Mouse (Mus musculus) lung, embryonic 15.5 days (tissue): ENCODE measurements around the gene Pcgf1. TPM values are rescaled to one million over a fixed set of nuclear protein-coding genes. Genes with fewer than 3 reads are reported as not detected.

Experiments used
- ATAC-seq: fragments of 200-750 bp; cut with Nextera tagmentation; 2 replicates; pipeline ENCODE4 v1.8.0; 2017; ENCODE audit warnings: moderate number of reproducible peaks, borderline replicate concordance; ENCODE audit not compliant: low FRiP score, low TSS enrichment; ENCODE audit errors: extremely low read depth
- H3K27ac ChIP-seq: fragments of 300-500 bp; sonication (generic); 2 replicates; pipeline ENCODE4 v1.5.1; 2015; ENCODE audit warnings: moderate library complexity, mild to moderate bottlenecking, inconsistent platforms
- H3K27me3 ChIP-seq: fragments of 300-500 bp; sonication (generic); 2 replicates; pipeline ENCODE4 v1.6.1; 2015; ENCODE audit warnings: inconsistent platforms
- H3K36me3 ChIP-seq: fragments of 300-500 bp; sonication (generic); 2 replicates; pipeline ENCODE4 v1.6.1; 2015; ENCODE audit warnings: inconsistent platforms
- H3K4me1 ChIP-seq: fragments of 300-500 bp; sonication (generic); 2 replicates; pipeline ENCODE4 v1.6.1; 2015; ENCODE audit warnings: inconsistent platforms
- H3K4me2 ChIP-seq: fragments of 300-500 bp; sonication (generic); 2 replicates; pipeline ENCODE4 v1.6.1; 2015; ENCODE audit warnings: inconsistent platforms, mild to moderate bottlenecking, moderate library complexity
- H3K4me3 ChIP-seq: fragments of 300-500 bp; sonication (generic); 2 replicates; pipeline ENCODE4 v1.5.1; 2015; ENCODE audit warnings: mild to moderate bottlenecking, inconsistent platforms
- H3K9ac ChIP-seq: fragments of 300-500 bp; sonication (generic); 2 replicates; pipeline ENCODE4 v1.6.1; 2015; ENCODE audit warnings: inconsistent platforms
- H3K9me3 ChIP-seq: fragments of 300-500 bp; sonication (generic); 2 replicates; pipeline ENCODE4 v1.6.1; 2016; ENCODE audit warnings: inconsistent platforms
- WGBS: fragments of 180-500 bp; shearing (Covaris S2); methylation state at CpG from one replicate; pipeline ENCODE4 v1.1.7; 2015; 5-methylcytosine and 5-hydroxymethylcytosine counted together
- polyA plus RNA-seq: library from polyadenylated mRNA; unstranded; fragments of >200 nt; fragmentation: Nextera tagmentation; extraction: Ambion mirVana; gene quantifications from 2 replicates; pipeline ENCODE4 v1.2.1, GENCODE M21; 2015

Gene Pcgf1
- polyA plus RNA-seq, 1 experiment from 2014 or later = 31.2 TPM

DNA sequence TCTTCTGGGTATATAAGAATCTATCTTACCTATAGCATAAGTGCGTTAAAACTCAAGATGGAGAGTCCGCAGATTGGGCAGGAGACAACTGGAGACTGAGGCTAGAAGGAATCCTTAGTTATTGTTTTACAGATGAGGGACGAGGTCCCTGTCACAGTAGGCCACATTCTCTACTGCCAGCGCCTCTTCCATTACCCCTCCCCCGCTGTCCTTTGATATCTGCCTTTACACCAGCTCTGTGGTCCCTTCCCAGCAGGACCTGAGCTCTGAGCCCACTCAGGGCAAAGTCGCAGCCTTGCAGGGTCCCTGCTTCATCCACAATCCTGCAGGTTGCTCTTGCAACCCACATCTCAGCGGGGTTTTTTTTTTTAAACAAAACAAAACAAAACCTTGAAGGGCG lies 9.4 kb upstream of the Pcgf1 start:
- WGBS = 5% methylated on average over 8 of the region's 8 CpGs
- no peak for ATAC-seq
- no peak overlapping the region for H3K9ac ChIP-seq
- peak overlapping the region; percentile 52 for H3K4me2 ChIP-seq
- H3K4me1 ChIP-seq = peaks cover 25% of the 10 kb centered on the region
- H3K9me3 ChIP-seq = no peaks in the 10 kb centered on the region
- H3K36me3 ChIP-seq = no peaks in the 10 kb centered on the region
- peaks cover 100% of the 10 kb centered on the region for H3K27me3 ChIP-seq
- no peak overlapping the region for H3K27ac ChIP-seq
- peak overlapping the region; percentile 29; the same call in 1 of the 2 replicates for H3K4me3 ChIP-seq

DNA sequence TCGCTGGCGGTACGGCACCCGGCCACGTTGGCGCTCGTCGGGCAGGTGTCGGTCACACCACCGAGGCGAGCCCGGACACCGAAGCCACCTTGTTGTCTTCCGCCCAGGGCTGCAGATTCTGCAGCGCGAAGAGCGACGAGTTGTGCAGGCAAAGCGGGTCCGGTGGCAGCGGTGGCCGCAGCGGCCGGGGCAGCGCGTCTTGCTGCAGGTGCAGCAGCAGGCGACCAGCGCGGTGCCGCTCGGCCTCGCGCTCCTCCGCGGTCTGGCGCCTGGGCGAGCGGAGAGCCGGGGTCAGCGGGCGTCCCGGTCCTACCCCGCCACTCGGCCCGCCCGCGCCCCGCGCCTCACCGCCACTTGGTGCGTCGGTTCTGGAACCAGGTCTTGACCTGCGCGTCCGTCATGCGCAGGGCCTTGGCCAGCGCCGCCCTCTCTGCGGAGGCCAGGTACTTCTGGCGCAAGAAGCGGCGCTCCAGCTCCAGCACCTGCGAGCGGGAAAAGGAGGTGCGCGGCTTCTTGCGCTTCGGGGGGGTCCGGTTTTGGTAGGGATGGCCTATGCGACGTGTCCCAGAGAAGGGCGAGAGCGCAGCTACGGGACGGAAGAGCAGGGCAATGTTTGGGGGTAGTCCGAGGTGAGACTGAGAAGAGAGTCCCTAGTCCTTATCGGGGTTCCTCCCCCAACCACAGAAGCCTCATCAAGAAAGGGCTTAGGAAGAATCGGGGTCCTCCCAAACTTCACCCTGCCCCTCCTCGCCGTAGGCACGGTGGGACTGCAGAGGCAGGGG lies 8.8 kb upstream of the Pcgf1 start:
- H3K4me1 ChIP-seq = peaks cover 25% of the 10 kb centered on the region
- no peaks in the 10 kb centered on the region for H3K36me3 ChIP-seq
- H3K27ac ChIP-seq = no peak overlapping the region
- H3K27me3 ChIP-seq = peaks cover 100% of the 10 kb centered on the region
- no peaks in the 10 kb centered on the region for H3K9me3 ChIP-seq
- under 1% methylated on average over 77 of the region's 81 CpGs for WGBS
- ATAC-seq = no peak
- peak overlapping the region; percentile 29 for H3K4me3 ChIP-seq
- H3K4me2 ChIP-seq = peak overlapping the region; percentile 52
- no peak overlapping the region for H3K9ac ChIP-seq

DNA sequence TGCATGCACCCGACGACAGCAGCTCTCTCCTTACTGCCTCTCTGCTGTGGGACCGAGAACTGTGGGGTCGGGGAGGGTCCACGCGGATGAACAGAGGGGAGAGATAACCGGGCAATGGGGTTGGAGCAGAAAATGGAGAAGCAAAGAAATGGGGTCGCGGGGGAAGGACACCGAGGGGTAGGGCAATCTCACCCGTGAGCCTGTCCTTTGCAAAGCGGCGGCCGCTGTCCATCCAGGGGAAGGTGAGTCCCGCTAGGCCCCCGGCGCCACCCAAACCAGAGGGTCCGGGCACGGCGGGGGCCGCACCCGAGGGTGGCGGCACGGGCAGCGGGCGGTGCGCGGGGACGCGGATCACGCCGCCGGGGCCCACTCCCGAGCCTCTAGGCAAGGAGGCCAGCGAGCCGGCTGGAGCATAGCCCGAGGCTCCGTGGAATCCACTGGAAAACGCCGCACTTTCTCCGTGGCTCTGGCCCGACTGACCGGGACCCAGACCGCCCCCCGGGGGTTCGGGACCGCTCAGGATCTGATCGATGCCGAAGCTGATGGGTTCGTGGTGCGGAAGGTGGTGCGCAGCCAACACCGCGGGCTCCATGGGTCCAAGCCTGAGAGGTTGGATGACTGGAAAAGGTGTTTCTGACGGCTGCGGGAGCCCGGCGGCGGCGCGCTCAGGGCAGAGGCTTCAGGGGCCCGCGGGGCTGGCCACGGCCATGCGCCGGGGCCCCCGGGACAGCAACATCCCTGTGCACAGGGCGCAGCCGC lies 8.0 kb upstream of the Pcgf1 start:
- Histone ChIP-seq H3K9me3 (no peaks in the 10 kb centered on the region), H3K4me2 (peak overlapping the region; percentile 34), H3K36me3 (no peaks in the 10 kb centered on the region), H3K27me3 (peaks cover 100% of the 10 kb centered on the region), H3K4me1 (peaks cover 25% of the 10 kb centered on the region), H3K4me3 (peak overlapping the region; percentile 29), H3K9ac (no peak overlapping the region), H3K27ac (no peak overlapping the region)
- no peak for ATAC-seq
- 1% methylated on average over 68 of the region's 69 CpGs for WGBS

DNA sequence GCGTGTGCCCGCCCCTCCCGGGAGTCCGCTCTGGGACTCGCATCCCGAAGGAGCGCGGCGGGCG lies 7.6 kb upstream of the Pcgf1 start, which contains the start of gene Tlx2:
Gene Tlx2 (minus strand): TSS at position 47 of the 64 bp plus-strand sequence.
- peak within 1 kb of the TSS; percentile 52 for H3K4me2 ChIP-seq
- peaks cover 100% of the 10 kb centered on the region for H3K27me3 ChIP-seq
- H3K27ac ChIP-seq = no peak within 1 kb of the TSS
- H3K9me3 ChIP-seq = no peaks in the 10 kb centered on the region
- H3K4me3 ChIP-seq = peak within 1 kb of the TSS; percentile 29
- WGBS = 0% methylated on average over 10 of the region's 10 CpGs
- peaks cover 25% of the 10 kb centered on the region for H3K4me1 ChIP-seq
- no peaks in the 10 kb centered on the region for H3K36me3 ChIP-seq
- ATAC-seq = no peak
- H3K9ac ChIP-seq = no peak within 1 kb of the TSS

DNA sequence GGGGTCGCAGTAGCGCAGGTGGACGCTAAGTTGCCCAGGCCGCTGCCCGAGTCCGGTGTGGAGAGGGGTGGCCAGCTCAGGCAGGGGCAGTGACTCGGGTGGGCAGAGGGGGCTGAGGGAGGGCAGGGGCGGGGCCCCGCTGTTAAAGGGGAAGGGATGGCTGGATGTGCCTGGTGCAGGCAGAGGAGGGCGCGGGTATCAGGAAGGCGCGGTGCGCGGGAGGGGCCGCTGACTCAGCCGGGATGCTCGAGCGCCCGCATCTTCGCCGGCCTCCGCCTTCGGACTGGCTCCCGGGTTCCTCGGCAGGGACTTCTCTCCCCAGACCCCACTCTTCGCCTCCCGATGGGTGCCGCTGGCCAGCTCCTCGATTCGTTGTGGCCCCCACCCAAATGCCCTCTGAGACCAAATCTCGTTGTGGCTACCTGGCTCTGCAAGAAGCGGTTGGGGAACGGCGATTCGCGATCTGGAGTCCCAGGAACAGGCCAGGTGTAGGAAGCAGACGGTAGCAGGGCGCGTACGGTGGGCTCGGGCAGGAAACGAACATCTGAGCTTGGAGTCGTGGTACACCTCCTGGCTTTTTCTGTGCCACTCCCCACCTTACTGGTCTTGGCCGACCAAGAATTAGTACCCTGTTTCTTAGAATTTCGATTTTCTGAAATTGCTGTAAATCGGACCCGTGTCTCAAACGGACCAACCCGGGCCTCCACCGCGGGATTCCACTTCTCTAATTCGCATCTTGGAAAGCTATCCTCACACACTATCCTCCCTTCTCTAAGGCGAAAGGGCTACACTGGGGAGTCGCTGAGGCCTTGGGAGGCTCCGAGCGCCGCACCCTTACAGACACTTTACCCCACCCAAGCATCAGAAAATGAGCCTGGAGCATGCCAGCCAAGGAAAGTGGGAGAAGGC lies 7.1 kb upstream of the Pcgf1 start:
- Histone ChIP-seq H3K4me1 (peaks cover 25% of the 10 kb centered on the region), H3K27me3 (peaks cover 100% of the 10 kb centered on the region), H3K4me3 (peak overlapping the region; percentile 15), H3K9me3 (no peaks in the 10 kb centered on the region), H3K36me3 (no peaks in the 10 kb centered on the region), H3K4me2 (peak overlapping the region; percentile 34), H3K27ac (no peak overlapping the region), H3K9ac (no peak overlapping the region)
- ATAC-seq = peak; percentile 40; the same call in 1 of the 2 replicates
- WGBS = under 1% methylated on average over 57 of the region's 58 CpGs

DNA sequence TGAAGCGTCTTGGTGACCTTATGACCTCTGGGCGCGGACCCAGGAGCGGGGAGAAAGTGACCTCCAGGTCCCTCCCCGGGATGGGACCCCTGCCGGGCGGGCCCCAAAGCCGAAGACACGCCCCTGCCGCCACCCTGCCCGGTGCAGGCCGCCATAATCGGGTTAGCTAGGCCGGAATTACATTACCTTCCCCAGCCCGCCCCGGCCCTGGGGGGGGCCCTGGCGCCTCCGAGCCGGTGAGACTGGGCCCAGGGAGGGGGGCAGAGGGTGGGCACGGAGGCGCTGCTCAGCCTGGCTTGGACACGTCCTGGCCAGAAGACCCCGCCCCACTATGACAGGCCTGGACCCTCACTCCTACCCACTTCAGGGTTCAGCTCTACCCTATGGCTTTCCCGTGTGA lies 6.4 kb upstream of the Pcgf1 start:
- H3K27me3 ChIP-seq = peaks cover 100% of the 10 kb centered on the region
- H3K4me3 ChIP-seq = no peak overlapping the region
- H3K4me2 ChIP-seq = no peak overlapping the region
- no peak overlapping the region for H3K27ac ChIP-seq
- peak; percentile 30 for ATAC-seq
- WGBS = 1% methylated on average over 19 of the region's 24 CpGs
- H3K9ac ChIP-seq = no peak overlapping the region
- H3K9me3 ChIP-seq = no peaks in the 10 kb centered on the region
- H3K36me3 ChIP-seq = no peaks in the 10 kb centered on the region
- H3K4me1 ChIP-seq = peaks cover 25% of the 10 kb centered on the region

DNA sequence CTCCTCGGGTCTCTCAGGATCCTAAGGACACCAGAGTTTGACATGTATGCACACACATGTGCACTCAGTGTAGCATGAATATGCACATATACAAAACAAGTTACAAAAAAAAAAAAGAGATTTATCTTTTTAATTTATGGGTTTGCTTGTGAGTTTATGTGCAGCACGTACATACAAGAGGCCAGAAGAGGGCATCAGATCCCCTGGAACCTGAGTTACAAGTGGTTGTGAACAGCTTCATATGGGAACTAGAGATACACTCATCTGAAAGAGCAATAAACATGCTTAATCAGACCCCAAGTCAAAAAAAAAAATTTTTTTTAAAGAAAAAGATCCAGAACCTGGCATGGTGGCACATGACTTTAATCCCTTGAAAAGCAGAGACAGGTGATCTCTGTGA lies 2.7 kb upstream of the Pcgf1 start:
- Histone ChIP-seq H3K36me3 (peaks cover 2% of the 10 kb centered on the region), H3K9me3 (no peaks in the 10 kb centered on the region), H3K4me1 (peaks cover 24% of the 10 kb centered on the region), H3K4me2 (no peak overlapping the region), H3K27me3 (peaks cover 71% of the 10 kb centered on the region), H3K4me3 (no peak overlapping the region), H3K27ac (no peak overlapping the region), H3K9ac (no peak overlapping the region)
- ATAC-seq = no peak
- 15% methylated on average over 2 of the region's 2 CpGs for WGBS

DNA sequence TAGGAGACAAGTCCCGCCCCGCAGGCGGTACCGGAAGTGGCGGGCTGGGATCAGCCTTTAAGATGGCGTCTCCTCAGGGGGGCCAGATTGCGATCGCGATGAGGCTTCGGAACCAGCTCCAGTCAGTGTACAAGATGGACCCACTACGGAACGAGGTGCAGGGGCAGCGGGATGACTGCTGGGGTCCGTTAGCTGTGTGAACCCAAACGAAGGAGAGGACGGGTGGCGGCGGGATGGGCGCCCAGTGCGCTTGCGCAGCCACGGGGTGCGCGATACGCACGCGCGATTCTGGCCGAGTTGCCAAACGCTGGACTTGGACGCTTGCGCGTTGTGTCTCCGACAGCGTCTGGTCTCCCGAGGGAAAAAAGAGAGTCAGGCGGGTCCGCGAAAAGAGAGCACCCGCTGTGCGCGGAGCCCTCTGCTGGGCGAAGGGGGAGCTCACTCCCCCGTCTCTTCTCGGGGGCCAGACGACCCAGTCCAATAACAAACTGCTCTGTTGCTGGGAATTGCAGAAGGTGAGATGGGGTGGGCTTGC lies 722 bp downstream of the Pcgf1 start:
- H3K9ac ChIP-seq = peak overlapping the region; percentile 88
- H3K4me2 ChIP-seq = peak overlapping the region; percentile 97
- H3K36me3 ChIP-seq = peaks cover 15% of the 10 kb centered on the region
- H3K4me3 ChIP-seq = peak overlapping the region; percentile 79
- peaks cover 48% of the 10 kb centered on the region for H3K27me3 ChIP-seq
- no peaks in the 10 kb centered on the region for H3K9me3 ChIP-seq
- peaks cover 14% of the 10 kb centered on the region for H3K4me1 ChIP-seq
- ATAC-seq = peak; percentile 93
- WGBS = under 1% methylated on average over 46 of the region's 46 CpGs
- peak overlapping the region; percentile 86 for H3K27ac ChIP-seq

DNA sequence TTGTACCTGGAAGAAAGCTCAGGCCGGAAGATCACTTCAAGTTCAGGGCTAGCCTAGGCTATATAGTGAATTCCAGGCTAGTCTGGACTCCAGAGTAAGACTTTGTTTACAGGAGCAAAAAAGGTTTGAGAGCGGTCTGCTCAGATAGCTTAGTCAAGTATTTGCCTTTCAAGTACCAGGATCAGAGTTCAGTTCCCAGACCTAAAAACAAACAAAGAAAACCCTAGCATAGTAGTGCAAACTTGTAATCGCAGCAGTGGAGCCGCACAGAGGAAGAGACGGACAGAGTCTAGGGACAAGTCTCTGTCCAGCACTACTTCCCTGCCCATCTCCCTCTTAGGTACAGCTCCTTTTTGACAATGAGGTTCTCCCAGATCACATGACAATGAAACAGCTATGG lies 2.5 kb downstream of the Pcgf1 start:
- H3K4me3 ChIP-seq = no peak overlapping the region
- no peak overlapping the region for H3K4me2 ChIP-seq
- no peak for ATAC-seq
- H3K9me3 ChIP-seq = no peaks in the 10 kb centered on the region
- H3K9ac ChIP-seq = no peak overlapping the region
- H3K27ac ChIP-seq = no peak overlapping the region
- 80% methylated on average over 5 of the region's 5 CpGs for WGBS
- peaks cover 14% of the 10 kb centered on the region for H3K4me1 ChIP-seq
- H3K36me3 ChIP-seq = peaks cover 15% of the 10 kb centered on the region
- H3K27me3 ChIP-seq = peaks cover 48% of the 10 kb centered on the region

DNA sequence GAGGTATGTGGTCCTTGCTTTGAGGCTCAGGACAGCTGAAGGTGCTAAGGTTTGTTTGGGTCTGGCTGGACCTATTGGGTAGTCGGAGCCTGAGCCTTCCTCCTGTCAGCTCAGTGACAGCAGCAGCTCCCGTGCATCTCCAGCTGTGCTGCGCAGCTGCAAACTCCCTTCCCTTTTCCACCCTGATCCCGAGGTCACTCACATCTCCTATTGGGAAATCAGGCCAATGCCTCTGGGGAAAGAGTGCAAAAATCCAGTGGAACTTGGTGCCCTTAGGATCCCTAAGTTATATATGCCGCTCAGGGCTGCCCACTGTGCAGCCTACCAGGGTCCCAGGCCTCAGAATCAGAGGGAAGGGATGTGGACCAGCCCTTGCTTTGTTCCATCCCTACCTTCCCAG lies 5.8 kb downstream of the Pcgf1 start:
- Histone ChIP-seq H3K27me3 (peaks cover 62% of the 10 kb centered on the region), H3K4me1 (peaks cover 24% of the 10 kb centered on the region), H3K36me3 (peaks cover 15% of the 10 kb centered on the region), H3K9ac (no peak overlapping the region), H3K4me3 (no peak overlapping the region), H3K27ac (no peak overlapping the region), H3K4me2 (no peak overlapping the region), H3K9me3 (no peaks in the 10 kb centered on the region)
- no peak for ATAC-seq
- WGBS = 20% methylated on average over 5 of the region's 5 CpGs

DNA sequence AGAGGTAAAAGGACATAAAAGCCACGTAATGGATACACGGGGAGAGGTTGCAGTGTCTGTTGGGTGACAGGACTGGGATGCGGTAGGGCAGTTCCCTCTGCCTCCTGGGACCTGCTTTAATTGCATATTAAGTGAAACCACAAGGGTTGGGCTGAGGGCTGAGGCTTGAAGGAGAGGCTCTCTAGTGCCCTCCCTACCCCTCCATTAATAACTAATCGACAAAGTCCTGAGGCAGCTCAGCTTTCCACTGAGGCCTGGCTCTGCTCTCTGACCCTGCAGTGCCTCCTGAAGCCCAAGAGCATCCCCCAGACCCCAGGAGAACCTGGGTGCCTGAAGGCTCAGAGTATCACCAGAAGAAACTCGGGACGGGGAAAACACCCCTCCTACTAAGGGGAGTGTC lies 6.8 kb downstream of the Pcgf1 start:
- peaks cover 17% of the 10 kb centered on the region for H3K4me1 ChIP-seq
- no peak for ATAC-seq
- no peak overlapping the region for H3K4me2 ChIP-seq
- no peak overlapping the region for H3K9ac ChIP-seq
- WGBS = 6% methylated on average over 6 of the region's 6 CpGs
- no peaks in the 10 kb centered on the region for H3K9me3 ChIP-seq
- H3K27ac ChIP-seq = no peak overlapping the region
- peaks cover 15% of the 10 kb centered on the region for H3K36me3 ChIP-seq
- no peak overlapping the region for H3K4me3 ChIP-seq
- H3K27me3 ChIP-seq = peaks cover 70% of the 10 kb centered on the region
